Mouse (Mus musculus) left cerebral cortex, adult 8-10 months (tissue): ENCODE results near the gene Gabarap. TPM values are rescaled to one million over a fixed set of nuclear protein-coding genes. Genes with fewer than 3 reads are reported as not detected.
"Not testable (repeated sequence)": the region's sequence is repeated elsewhere in the genome, so short reads cannot be mapped to it uniquely, and the experiment has no call there.

Experiments used
- DNase-seq, 2 experiments: peaks; one replicate each; pipeline ENCODE4 v3.0.0; 2022; ENCODE audit warnings: low spot score in 2 of 2
- total RNA-seq, 4 experiments: library from RNA; stranded (reverse); gene quantifications; 2 replicates each; pipeline ENCODE4 v1.2.4; 2022

Gabarap gene
- total RNA-seq, 4 experiments from 2014 or later, result 218 to 247 (median 236) TPM

DNA sequence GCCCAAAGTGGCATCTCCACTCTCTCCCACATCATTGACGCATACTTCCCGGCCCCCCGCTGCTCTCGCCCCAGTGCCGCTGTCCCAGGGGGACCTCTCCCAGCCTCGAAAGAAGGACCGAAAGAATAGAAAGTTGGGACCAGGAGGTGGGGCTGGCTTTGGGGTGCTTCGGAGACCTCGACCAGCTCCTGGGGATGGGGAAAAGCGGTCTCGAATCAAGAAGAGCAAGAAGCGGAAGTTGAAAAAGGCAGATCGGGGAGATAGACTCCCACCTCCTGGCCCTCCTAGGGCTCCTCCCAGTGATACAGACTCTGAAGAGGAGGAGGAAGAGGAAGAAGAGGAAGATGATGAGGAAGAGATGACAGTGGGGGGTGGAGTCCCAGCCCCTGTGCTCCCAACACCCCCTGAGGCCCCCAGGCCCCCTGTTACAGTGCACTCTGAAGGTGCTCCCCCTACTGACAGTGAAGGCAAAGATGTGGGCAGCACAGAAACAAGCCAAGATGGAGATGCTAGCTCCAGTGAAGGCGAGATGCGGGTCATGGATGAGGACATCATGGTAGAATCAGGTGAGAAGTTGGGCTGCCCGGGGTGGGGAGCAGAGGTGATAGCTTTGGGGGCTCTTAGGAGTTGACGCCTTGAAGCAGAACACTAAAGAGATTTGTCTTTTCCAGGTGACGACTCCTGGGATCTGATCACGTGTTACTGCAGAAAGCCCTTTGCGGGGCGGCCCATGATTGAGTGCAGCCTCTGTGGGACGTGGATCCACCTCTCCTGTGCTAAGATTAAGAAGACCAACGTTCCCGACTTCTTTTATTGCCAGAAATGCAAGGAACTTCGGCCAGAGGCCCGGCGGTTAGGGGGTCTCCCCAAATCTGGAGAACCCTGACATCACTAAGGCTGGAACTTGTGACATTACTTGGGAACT is 7.9 kb downstream of the Gabarap start:
- no peak for DNase-seq

DNA sequence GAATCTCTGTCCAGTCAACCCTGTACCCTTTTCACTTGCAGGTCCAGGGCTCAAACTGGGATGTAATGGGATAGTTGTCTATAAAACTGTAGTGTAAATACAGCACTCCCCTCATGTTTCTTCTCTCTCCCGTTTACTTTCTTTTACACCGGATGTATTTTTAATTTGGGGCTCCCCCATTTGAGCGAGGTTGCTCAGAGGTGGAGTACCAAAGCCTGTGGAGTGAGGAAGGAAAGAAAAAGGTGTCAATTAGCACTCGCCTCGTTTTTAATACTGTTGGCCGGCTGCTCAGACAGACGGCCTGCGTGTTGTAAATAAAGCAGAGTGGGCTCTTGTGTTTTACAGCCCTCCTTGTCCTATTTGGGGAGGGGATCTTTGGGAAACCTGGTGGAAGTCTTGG is 8.7 kb downstream of the Gabarap start:
- DNase-seq, result no peak

DNA sequence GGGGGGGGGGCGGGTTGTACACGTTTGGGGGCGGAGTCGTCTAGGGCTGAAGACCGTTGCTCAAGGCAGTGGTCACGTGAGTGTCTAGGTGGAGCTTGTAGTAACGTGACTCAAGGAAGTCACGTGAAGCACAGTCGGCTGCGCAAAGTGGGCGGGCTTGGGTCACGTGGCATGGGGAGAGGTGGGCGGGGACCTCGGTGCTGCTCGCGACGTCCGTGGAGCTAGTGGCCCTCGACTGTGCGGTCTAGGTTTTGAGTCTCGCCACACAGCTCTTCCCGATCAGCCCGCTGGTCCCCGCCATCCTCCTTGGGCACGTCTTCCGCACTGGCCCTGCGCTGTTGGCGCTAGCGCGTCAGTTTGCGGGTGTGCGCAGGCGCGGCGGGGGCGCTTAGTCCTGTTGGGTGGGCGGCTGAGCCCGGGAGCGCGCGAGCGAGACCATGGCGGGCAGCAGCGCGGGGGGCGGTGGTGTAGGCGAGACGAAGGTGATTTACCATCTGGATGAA is 9.5 kb downstream of the Gabarap start, which contains the start of gene Dvl2:
TSS of gene Dvl2 (plus strand) at position 200 of the 503 bp plus-strand sequence.
- DNase-seq, result peak; percentile 82 to 93

DNA sequence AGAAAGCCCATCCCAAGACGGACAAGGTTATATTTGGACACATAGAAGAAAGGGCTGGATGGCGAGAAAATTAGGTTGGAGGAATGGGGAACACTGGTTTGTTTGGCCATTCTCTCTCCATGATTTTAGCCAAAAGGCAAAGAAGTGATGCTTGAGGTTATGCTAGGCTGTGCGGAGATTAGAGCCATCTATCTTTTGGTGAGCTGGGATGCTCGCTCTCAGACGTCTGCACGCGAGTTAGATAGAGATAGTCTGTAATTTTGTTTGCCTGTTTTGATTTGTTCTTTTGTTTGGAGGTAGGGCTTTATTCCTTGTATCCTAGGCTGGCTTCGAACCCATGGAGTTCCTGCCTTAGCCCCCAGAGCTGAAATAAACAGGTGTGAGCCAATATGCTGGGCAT is 10.2 kb downstream of the Gabarap start:
- DNase-seq, result no peak

DNA sequence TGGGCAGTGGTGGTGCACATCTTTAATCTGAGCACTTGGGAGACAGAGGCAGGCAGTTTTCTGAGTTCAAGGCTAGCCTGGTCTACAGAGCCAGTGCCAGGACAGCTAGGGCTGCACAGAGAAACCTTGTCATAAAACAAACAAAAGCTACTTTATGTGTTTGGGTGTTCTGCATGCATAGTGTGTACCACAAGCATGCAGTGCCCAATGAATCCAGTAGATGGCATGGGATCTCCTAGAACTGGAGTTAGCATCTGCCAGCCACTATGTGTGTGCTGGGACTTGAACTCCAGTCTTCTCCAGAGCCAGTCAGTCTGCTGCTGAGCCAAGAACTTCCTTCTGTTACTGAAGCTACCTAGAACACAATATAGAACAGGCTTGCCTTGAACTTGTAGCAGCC is 10.9 kb downstream of the Gabarap start:
- no peak for DNase-seq

DNA sequence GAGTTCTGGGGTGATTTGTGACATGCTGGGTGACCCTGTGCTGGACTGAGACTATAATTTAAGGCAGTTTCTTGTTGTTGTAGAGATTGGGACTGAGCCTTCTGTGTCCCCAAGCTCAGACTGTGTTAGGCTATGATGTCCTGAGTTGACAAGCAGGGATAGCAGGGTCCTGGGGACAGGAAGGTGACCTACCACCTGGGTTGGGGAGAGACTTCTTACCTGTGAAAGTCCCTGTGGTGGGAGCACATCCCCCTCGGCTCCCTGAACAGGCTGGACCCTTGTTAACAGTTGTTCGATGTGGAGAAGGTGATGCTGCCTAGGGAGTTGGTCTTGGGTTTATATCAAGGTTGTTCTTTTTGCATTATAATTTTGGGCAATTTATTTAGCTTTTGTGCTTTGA is 11.5 kb downstream of the Gabarap start:
- no peak for DNase-seq

DNA sequence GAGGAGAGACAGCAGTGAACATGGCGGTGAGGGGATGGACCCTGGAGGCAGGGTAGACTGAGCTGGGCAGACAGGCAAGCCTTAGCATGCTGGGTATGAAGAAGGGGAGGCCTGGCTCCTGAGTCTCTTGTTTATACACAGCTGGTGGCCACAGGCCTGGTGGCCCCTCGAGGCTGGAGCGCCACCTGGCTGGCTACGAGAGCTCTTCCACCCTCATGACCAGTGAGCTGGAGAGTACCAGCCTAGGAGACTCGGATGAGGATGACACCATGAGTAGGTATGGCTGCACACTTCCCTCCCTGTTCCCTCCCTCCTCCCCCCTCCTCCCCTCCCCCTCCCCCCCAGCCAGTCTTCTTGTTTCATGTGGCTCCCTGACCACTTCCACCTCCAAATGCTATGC is 14.6 kb downstream of the Gabarap start:
- DNase-seq, result no peak

DNA sequence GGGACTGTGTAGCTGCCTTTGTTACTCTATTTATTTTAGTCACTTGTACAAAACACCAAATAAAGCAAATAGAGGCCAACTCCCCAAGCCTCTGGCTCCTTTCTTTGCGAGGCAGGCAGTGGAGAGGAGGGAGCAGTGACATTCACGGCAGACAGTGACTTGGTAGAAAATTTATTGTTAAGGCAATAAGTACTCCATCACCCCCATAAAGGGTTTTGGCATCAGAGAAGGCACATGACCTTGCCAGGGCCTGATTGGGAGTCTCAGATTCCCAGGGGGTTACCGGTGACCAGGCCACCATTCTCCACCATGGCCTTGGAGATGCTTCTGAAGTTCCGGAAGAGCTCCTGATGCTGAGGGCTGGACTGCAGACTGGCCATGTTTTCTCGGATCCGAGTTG is 19.1 kb downstream of the Gabarap start:
- no peak for DNase-seq

DNA sequence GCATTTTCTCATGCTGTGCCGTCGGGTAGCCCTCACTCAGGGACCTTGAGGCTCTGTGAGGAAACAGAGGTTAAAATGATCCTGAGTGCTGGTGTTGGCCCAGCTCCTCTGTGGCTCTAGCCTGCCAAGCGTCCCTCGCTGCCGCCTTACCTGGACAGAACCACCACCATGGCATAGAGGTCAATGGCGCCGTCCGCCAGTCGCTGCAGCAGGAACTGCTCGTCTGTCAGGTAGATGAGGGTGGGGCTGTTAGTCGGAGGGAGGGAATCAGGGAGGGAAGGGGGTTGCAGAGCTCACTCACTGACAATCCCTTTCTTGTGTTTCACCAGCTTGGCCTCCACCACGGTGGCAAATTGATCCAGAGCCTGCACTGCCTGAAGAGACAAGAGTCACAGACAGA is 19.6 kb downstream of the Gabarap start:
- DNase-seq, result no peak

DNA sequence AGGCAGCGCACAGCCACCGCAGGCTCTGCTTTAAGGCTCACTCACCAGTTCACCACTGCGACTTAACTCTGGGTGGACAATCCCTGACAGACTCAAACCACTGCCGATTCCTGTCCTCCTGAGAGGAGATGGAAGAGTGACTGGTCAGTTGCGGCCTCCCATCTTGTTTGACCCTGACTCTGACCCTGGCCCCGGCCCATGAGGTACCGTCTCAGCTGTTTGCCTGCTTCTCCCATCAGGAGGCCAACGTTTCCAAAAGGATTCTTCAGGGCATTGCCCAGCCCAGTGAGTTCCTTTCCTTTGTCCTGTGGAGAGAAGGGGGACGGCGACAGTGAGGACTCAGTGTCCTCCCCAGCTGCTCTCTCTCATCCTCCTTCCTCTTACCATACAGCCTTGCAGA is 20.0 kb downstream of the Gabarap start:
- DNase-seq, result no peak

DNA sequence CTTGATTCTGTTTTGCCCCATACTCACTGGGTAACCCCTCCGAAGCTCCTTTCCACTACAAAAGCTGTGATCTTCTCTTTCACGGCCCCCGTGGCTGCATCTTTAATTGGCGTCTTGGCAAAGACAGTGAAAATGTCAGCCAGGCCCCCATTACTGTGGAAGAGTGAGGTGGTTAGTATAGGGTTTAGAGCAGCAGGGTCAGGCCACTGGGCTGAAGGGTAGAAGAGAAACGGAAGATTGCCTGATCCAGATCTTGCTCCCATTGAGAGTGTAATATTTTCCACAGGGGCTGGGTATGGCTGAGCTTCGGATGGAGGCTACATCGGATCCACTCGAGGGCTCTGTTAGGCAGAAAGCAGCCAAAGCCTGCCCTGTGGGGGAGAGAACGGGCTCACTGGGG is 22.0 kb downstream of the Gabarap start:
- no peak for DNase-seq

DNA sequence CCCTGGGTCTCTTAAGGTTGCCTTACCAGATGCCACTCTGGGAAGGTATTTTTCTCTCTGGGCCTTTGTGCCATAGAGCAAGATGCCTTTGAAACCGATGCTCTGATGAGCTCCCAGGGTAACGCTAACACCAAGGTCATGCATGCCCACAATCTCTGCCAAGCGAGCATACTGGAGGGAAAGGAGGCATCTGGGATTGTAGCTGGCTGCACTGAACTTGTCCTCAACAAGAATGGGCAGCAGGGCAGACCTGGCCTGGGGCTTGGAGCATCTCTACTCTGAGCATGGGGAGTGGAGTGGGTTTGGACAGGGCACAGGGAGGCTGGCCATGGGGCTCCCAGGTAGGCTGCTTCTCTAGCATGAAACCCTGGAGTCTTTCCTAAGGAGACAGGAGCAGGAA is 22.5 kb downstream of the Gabarap start:
- DNase-seq, result no peak

DNA sequence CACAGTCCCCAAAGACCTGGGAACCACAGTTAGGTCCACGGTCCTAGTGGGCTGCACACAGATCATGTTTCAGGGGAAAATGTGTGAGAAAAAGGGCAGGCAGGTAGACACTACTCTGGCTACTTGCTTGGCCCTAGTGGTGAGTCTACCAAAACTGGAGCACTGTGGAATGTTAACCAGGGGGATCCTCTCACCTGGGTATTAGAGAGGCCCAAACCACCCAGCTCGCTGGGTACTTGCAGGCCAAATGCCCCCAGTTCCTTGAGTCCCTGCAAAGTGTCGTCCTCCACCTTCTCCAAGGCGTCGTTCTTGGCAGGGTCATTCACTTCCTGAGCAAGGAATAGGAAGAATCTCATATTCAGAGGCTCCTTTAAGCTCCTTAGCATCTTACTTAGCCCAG is 23.1 kb downstream of the Gabarap start:
- no peak for DNase-seq

DNA sequence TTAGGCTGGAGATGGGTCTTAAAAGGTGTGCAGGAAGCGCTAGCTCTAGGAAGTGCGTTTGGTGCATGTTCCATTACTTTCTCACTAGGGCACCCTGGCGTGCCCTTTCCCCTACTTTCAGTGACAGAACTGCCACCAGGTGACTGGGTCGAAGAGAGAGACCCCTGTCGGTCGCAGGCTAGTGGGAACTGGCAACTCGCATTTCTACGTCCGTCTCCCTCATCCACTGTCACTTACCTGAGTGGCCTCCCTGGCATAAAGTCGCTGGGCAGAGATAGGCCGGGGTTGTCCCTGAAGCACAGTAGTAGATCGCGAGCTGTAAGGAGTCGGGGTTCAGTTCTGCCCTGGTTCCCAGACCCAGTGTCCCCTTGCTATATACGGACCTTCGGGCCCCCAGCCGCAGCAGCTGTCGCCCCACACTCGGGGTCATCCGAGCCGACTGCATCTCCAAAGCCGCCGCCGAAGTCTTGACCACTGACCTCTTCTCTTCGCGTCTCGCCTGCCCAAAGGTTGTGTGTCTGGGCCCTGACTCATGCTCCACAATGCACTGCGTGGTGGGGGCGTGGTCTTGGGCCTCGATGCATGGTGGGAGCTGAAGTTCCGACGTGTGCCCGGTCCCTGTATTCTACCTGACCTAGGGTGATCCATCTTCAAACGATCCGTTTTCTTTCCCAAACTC is 24.1 kb downstream of the Gabarap start, which contains the start of gene Acadvl:
TSS of gene Acadvl (minus strand) at position 532 of the 679 bp plus-strand sequence.
- DNase-seq, result peak; percentile 78 to 85

DNA sequence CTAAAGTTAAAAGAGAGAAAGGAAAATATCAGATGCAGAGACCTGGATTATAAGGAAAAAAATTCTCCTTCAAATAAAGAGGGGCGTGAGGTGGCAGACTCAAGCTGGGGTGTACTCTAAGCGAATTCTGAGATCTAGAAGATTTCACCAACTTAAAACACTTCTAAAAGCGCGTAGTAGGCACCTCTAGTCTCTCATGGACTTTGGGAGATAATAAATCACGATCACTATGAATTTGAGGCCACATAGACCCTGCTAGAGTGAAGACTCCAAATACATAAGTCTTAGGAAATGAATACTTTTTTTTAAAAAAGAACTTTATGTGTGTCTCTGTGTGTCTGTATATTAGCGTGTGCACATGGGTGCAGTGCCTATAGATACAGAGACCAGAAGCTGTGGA is 24.7 kb downstream of the Gabarap start:
- DNase-seq, result no peak

DNA sequence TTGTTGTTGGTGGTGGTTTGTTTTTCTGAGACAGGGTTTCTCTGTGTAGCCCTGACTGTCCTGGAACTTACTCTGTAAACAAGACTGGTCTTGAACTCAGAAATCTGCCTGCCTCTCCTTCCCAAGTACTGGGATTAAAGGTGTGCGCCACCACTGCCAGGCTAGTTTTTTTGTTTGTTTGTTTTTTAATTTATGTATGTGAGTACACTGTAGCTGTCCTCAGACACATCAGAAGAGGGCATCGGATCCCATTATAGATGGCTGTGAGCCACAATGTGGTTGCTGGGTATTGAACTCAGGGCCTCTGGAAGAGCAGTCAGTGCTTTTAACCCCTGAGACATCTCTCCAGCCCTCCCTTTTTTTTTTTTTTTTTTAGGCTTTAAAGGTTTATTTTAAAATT is 25.2 kb downstream of the Gabarap start:
- not testable (repeated sequence) for DNase-seq

DNA sequence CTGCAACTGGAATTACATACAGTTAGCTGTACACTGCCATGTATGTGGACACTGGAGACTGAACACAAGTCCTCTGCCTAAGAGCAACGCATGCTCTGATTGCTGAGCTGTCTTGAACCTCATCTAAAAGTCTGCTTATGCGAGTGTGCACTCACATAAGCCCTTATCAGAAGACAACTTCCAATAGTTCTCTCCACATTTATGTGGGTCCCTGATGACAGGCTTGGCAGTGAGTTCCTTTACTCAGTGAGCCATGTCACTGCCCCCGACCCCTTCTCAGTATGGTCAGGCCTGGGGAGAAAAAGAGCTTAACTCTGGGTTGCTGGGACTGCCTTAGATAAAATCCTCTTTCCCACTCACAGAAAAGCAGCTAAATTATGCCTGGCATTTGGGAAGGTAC is 25.7 kb downstream of the Gabarap start, which contains the start of gene Dlg4:
TSS of gene Dlg4 (plus strand) at position 274 of the 400 bp plus-strand sequence.
- DNase-seq, result no peak

DNA sequence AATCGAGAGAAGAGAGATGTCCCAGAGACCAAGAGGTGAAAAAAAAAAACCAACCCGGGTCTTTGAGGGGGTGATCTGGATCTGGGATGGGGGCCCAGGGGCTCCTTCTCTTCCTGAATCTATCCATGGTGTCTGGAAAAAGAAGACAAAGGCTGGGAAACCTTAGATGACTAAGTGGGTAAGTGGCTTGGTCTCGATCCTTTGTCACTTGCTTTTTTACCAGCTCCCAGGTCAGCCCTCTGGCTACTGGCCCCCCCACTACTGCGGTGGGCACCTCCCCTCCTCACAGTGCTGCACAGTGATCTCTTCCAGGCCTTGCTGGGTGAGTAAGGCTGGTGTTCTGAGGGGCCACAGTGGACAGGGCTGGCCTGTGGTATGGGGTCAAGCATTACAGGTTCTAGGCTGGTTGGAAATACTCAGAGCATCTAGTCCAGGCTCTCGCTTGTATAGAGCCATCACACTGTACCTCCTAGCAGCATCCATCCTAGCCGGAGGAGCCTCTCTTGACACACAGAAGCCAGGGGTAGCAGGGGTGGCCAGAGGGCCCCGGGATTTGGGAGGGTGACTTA is 26.3 kb downstream of the Gabarap start:
- DNase-seq, result no peak

DNA sequence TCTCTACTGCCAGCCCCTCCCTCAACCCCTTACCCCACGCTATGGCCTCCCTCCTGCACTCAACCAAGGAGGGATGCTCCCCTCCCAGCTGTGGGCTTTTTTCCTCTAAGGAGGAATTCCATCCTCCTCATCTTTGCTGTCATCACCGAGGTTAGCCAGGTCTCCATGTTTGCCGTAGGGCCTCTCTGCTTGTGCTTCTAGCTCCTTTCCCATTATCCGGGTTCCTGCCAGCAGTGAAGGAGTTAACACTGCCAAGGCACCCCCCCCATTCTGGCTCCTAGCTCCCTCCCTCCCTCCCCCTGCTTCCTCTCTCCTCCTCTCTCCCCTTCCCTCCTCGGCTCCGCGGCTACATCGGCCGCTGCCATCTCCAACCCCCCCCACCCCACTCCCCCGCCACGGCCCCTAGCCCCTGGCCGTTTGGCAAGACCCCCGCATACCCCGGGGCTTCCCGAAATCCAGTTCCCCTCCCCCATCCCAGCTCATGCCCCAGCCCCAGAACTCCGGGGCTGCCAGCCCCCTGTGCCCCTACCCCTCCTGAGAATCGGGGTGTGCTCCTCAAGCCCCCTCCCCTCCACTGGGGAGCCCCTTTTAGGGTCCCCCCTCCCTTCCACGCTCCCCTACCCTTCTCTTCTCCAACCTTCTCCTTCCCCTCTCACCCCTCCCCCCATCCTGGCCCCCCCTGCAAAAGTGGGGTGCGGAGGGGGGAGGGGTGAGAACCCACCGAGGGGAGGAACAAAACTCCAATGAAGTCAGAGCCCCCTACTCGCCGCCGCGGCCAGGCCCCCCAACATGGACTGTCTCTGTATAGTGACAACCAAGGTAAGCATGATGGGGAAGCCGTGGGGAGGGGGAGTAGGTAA is 27.4 kb downstream of the Gabarap start:
- DNase-seq, result peak in 1 of 2 experiments; percentile 63

DNA sequence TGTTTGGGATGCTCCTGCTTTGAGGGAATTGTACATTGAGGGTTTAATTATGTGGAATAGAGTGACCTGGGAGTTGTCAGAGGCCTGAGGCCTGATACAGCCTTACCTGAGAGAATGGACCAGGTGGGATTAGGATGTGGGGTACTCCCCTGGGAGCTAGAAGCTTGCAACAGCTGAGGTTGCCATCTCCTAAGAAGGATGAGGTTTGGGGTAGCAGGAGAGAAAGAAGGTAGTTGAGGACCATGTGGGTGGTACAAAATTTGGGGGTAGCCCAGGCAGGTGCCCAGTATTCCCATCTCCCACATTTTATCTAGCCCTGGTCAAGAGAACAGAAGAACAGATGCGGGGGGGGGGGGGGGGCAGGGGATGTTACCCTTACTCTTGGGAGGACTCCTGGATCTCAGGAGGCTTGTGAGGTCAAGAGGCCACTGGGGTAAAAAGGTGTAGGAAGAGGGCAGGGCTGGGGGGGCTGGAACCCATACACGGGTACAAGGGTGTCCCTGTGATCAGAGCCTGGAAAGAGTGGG is 28.6 kb downstream of the Gabarap start:
- no peak for DNase-seq
